Mouse (Mus musculus): Measurements from ENCODE around the gene Gla.

- no peak for TF ChIP-seq CTCF (IDR thresholded peaks at IDR 0.05; ENCODE audit: borderline replicate concordance, control insufficient read depth, extremely low read depth, insufficient read depth, low read length, poor library complexity)
- no peak for TF ChIP-seq POLR2A (IDR thresholded peaks at IDR 0.05; ENCODE audit: control insufficient read depth, extremely low read depth, insufficient read depth, low read length, poor library complexity)
These were observed 36.6 kb downstream of the Gla start for GRCm38 (mm10) chrX:134564326-134564725.

Measured in thymus, adult 2 months (tissue).